Mouse (Mus musculus): ENCODE measurements around the gene Ice1. TPM values are rescaled to one million over a fixed set of nuclear protein-coding genes. Genes with fewer than 3 reads are reported as not detected.

The Ice1 gene
- polyA plus RNA-seq, 2 experiments, result 5.9 to 9.6 TPM

DNA sequence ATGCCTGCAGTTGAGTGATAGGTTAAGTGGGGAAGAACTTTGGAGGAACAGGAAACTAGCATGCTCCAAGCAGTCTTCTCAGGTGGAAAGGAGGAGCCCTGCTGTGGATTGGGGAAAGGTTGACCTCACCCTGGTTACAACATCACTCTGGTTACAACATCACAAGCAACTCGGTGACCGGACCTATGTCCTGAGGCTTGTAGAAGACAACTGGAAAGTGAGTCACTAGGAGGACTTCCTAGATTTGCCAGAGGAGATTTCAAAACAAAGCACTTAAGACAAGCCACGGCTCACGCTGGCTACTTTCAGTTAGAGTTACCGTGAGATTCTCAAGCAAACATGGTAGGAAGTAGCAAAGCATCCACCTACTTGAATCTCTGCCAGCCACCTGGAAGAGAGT, 3.9 kb upstream of the Ice1 start:
- Histone ChIP-seq H3K4me3 (ENCODE audit: insufficient read depth in 1 of 2, low read depth in 2 of 2, low read length in 2 of 2) (no peak overlapping the region), H3K36me3 (replicated peaks; ENCODE audit: control insufficient read depth, insufficient read depth, low read depth) (no peaks in the 10 kb centered on the region), H3K4me1 (replicated peaks; ENCODE audit: control insufficient read depth in 2 of 2, insufficient read depth in 2 of 2, low read length in 1 of 2) (peaks cover 4 to 8% of the 10 kb centered on the region in 2 experiments), H3K4me2 (ENCODE audit: low read depth) (no peak overlapping the region), H3K27ac (no peak overlapping the region), H3K27me3 (ENCODE audit: control insufficient read depth, insufficient read depth, low read length) (no peaks in the 10 kb centered on the region), H3K9me3 (ENCODE audit: control insufficient read depth, low read length) (no peaks in the 10 kb centered on the region), H3K9ac (replicated peaks) (no peak overlapping the region)
- TF ChIP-seq CTCF (IDR thresholded peaks at IDR 0.05; ENCODE audit: low read depth), result no peak
- TF ChIP-seq EP300 (IDR thresholded peaks at IDR 0.05; ENCODE audit: low read depth), result no peak
- no peak for ATAC-seq (ENCODE audit: insufficient read depth)
- 47% methylated on average over 5 of the region's 5 CpGs for WGBS (ENCODE audit: insufficient replicate concordance)
- no peak for DNase-seq (ENCODE audit: low read depth in 3 of 3, low spot score in 3 of 3)

DNA sequence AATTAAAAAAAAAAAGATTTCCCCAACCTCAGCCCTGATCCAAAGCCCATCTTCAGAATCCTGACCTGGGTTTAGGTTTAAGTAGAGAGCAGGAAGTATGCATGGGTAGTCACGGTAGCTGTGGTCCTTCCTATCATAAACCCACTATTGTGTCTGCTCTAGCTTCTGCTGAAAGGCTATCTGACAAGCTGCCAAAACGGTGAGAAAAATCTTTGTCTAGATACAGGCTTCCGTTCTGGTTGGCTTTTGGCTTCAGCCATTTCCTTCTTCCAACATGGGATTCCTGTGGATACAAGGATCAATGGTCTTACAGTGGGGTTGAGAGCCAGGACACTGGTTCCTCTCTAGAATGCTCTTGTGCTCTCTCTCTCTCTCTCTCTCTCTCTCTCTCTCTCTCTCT, 2.2 kb upstream of the Ice1 start:
- DNase-seq (ENCODE audit: low read depth in 3 of 3, low spot score in 3 of 3) (no peak), ATAC-seq (ENCODE audit: insufficient read depth) (no peak)
- no peak overlapping the region for H3K27ac ChIP-seq
- H3K9me3 ChIP-seq (ENCODE audit: control insufficient read depth, low read length), result no peaks in the 10 kb centered on the region
- H3K36me3 ChIP-seq (replicated peaks; ENCODE audit: control insufficient read depth, insufficient read depth, low read depth), result no peaks in the 10 kb centered on the region
- 52% methylated on average over 3 of the region's 3 CpGs for WGBS (ENCODE audit: insufficient replicate concordance)
- TF ChIP-seq EP300 (IDR thresholded peaks at IDR 0.05; ENCODE audit: low read depth) (no peak), CTCF (IDR thresholded peaks at IDR 0.05; ENCODE audit: low read depth) (no peak)
- H3K4me1 ChIP-seq (replicated peaks; ENCODE audit: control insufficient read depth in 2 of 2, insufficient read depth in 2 of 2, low read length in 1 of 2), result peaks cover 10 to 22% of the 10 kb centered on the region in 2 experiments
- H3K4me3 ChIP-seq (ENCODE audit: insufficient read depth in 1 of 2, low read depth in 2 of 2, low read length in 2 of 2), result no peak overlapping the region
- H3K9ac ChIP-seq (replicated peaks), result no peak overlapping the region
- H3K27me3 ChIP-seq (ENCODE audit: control insufficient read depth, insufficient read depth, low read length), result no peaks in the 10 kb centered on the region
- no peak overlapping the region for H3K4me2 ChIP-seq (ENCODE audit: low read depth)

DNA sequence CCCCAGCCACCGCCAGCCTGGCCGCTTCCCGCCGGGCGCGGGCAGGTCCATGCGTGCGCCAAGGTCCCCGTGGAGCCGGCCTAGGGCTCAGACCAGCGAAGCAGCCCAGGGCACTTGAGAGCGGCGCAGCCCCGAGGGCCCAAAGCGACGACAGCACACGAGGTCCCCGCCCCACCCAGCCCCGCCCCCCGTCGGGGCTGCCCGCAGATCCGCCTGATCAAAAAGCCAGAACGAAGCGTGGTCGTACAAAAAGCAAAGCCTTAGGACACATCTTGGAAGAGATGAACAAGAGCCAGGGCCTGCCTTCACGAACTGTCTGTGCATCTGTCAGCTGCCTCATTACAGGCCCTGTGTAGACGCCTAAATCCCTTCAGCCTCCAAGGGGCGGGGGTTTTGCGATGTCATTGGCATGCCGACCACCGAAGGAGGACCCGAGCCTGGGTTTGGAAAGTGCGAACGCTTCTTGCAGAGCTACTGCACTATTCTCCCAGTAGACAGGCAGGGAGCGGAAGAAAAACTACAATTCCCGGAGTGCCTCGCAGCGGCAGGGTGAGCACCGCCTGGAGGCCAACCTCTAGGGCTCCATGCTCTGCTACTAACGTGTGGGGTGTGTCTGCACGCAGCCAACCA, 343 bp upstream of the Ice1 start:
- H3K36me3 ChIP-seq (replicated peaks; ENCODE audit: control insufficient read depth, insufficient read depth, low read depth), result no peaks in the 10 kb centered on the region
- peaks cover 10 to 22% of the 10 kb centered on the region in 2 experiments for H3K4me1 ChIP-seq (replicated peaks; ENCODE audit: control insufficient read depth in 2 of 2, insufficient read depth in 2 of 2, low read length in 1 of 2)
- peak overlapping the region; percentile 88 for H3K4me2 ChIP-seq (ENCODE audit: low read depth)
- H3K27ac ChIP-seq, result peak overlapping the region; percentile 63
- H3K4me3 ChIP-seq (ENCODE audit: insufficient read depth in 1 of 2, low read depth in 2 of 2, low read length in 2 of 2), result peak overlapping the region; percentile 75 to 90
- peak overlapping the region; percentile 79 for H3K9ac ChIP-seq (replicated peaks)
- ATAC-seq (ENCODE audit: insufficient read depth), result peak; percentile 95
- WGBS (ENCODE audit: insufficient replicate concordance), result under 1% methylated on average over 42 of the region's 42 CpGs
- peak; percentile 79 for TF ChIP-seq CTCF (IDR thresholded peaks at IDR 0.05; ENCODE audit: low read depth)
- no peak for TF ChIP-seq EP300 (IDR thresholded peaks at IDR 0.05; ENCODE audit: low read depth)
- no peaks in the 10 kb centered on the region for H3K27me3 ChIP-seq (ENCODE audit: control insufficient read depth, insufficient read depth, low read length)
- H3K9me3 ChIP-seq (ENCODE audit: control insufficient read depth, low read length), result no peaks in the 10 kb centered on the region
- DNase-seq (ENCODE audit: low read depth in 3 of 3, low spot score in 3 of 3), result peak; percentile 62 to 69 (median 62)

DNA sequence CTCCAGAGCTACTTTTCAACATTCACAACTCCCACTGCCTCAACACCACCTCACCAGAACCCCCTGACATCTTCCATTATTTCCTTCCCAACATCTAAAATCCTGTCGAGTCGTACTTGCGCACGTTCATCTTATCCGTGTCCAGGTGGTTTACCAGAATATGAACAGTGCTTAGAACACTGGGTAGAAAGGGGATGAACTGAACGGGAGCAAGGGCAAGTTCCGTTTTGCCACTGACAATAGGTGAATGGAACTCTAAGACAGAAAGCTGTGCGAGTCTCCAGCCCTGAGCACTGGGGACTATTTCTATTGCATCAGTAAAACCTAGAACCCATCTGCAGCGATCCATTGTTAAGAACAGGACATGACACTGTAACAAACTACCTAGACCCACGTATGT, 728 bp downstream of the Ice1 start:
- DNase-seq (ENCODE audit: low read depth in 3 of 3, low spot score in 3 of 3), result no peak
- Histone ChIP-seq H3K27me3 (ENCODE audit: control insufficient read depth, insufficient read depth, low read length) (no peaks in the 10 kb centered on the region), H3K4me3 (ENCODE audit: insufficient read depth in 1 of 2, low read depth in 2 of 2, low read length in 2 of 2) (peak overlapping the region; percentile 75 to 90), H3K27ac (no peak overlapping the region), H3K36me3 (replicated peaks; ENCODE audit: control insufficient read depth, insufficient read depth, low read depth) (no peaks in the 10 kb centered on the region), H3K4me1 (replicated peaks; ENCODE audit: control insufficient read depth in 2 of 2, insufficient read depth in 2 of 2, low read length in 1 of 2) (peaks cover 10 to 22% of the 10 kb centered on the region in 2 experiments), H3K4me2 (ENCODE audit: low read depth) (peak overlapping the region; percentile 88), H3K9me3 (ENCODE audit: control insufficient read depth, low read length) (no peaks in the 10 kb centered on the region), H3K9ac (replicated peaks) (peak overlapping the region; percentile 79)
- no peak for ATAC-seq (ENCODE audit: insufficient read depth)
- TF ChIP-seq EP300 (IDR thresholded peaks at IDR 0.05; ENCODE audit: low read depth) (no peak), CTCF (IDR thresholded peaks at IDR 0.05; ENCODE audit: low read depth) (no peak)
- 11% methylated on average over 10 of the region's 10 CpGs for WGBS (ENCODE audit: insufficient replicate concordance)

DNA sequence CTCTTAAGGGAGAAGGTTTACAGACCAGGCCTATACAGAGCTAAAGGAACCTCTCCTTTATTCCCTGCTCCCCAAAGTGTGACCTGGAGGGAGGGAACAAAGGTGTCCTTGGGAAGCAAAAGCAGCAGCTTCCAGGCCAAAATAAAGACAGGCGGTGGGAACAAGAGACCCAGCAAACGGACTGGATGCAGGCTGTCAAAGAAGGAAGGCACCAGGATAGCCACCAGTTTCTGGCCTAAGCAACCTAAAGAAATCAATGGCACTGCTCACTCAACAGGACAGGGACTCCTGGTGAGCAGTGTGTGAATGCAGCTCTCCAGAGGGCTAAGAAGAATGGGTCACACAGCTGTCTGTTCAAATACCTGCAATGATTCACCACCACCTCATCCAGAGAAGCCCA, 1.8 kb downstream of the Ice1 start:
- DNase-seq (ENCODE audit: low read depth in 3 of 3, low spot score in 3 of 3) (no peak), ATAC-seq (ENCODE audit: insufficient read depth) (no peak)
- Histone ChIP-seq H3K4me1 (replicated peaks; ENCODE audit: control insufficient read depth in 2 of 2, insufficient read depth in 2 of 2, low read length in 1 of 2) (peaks cover 10 to 22% of the 10 kb centered on the region in 2 experiments), H3K27me3 (ENCODE audit: control insufficient read depth, insufficient read depth, low read length) (no peaks in the 10 kb centered on the region), H3K36me3 (replicated peaks; ENCODE audit: control insufficient read depth, insufficient read depth, low read depth) (no peaks in the 10 kb centered on the region), H3K27ac (no peak overlapping the region), H3K4me2 (ENCODE audit: low read depth) (no peak overlapping the region), H3K4me3 (ENCODE audit: insufficient read depth in 1 of 2, low read depth in 2 of 2, low read length in 2 of 2) (no peak overlapping the region), H3K9me3 (ENCODE audit: control insufficient read depth, low read length) (no peaks in the 10 kb centered on the region), H3K9ac (replicated peaks) (no peak overlapping the region)
- 61% methylated on average over 2 of the region's 2 CpGs for WGBS (ENCODE audit: insufficient replicate concordance)
- no peak for TF ChIP-seq EP300 (IDR thresholded peaks at IDR 0.05; ENCODE audit: low read depth)
- no peak for TF ChIP-seq CTCF (IDR thresholded peaks at IDR 0.05; ENCODE audit: low read depth)

Data from liver, embryonic 14.5 days (tissue).